Mouse (Mus musculus) left cerebral cortex, postnatal 10 days (tissue): ENCODE data around the gene Lap3. TPM values are rescaled to one million over a fixed set of nuclear protein-coding genes. Genes with fewer than 3 reads are reported as not detected.

Source experiments
- DNase-seq, 2 experiments: peaks; one replicate each; pipeline ENCODE4 v3.0.0; 2021 to 2022; ENCODE audit warnings: low spot score in 2 of 2, mixed read lengths in 1 of 2; ENCODE audit errors: extremely low spot score in 1 of 2
- intact Hi-C: fragments of 180-260 bp; cut with DNase I; formaldehyde crosslinking; loops from one replicate; pipeline ENCODE4 v1.15.1; 2025
- total RNA-seq, 2 experiments: library from RNA; stranded (reverse); gene quantifications; 2 replicates each; pipeline ENCODE4 v1.2.3; 2021

The Lap3 gene
- total RNA-seq, 2 experiments from 2014 or later = 37.3 to 39.5 TPM

GRCm38 (mm10) chr5:45534319-45535098, 41.3 kb downstream of the Lap3 start:
- DNase-seq = peak; percentile 36 to 63
- intact Hi-C loops = loop anchor here (2.0 to 10.0 kb wide), 2 partner anchors 134 to 810 kb away; partner anchors contain the start of gene Ncapg

- no peak for DNase-seq
- intact Hi-C loops = loop anchor here (2.0 to 10.0 kb wide), 2 partner anchors 134 to 810 kb away; partner anchors contain the start of gene Ncapg
These were observed 42.0 kb downstream of the Lap3 start for GRCm38 (mm10) chr5:45535177-45535576.

GRCm38 (mm10) chr5:45539502-45539901, 46.3 kb downstream of the Lap3 start:
- intact Hi-C loops = loop anchor here (10.0 kb wide), 1 partner anchor 805 kb away; no protein-coding TSS in a partner anchor

GRCm38 (mm10) chr5:45543374-45543773, 50.2 kb downstream of the Lap3 start:
- intact Hi-C loops = no loop called here
- DNase-seq = no peak

More at GRCm38 (mm10) chr5:45539502-45539901, 46.3 kb downstream of the Lap3 start:
- no peak for DNase-seq

- no peak for DNase-seq
- intact Hi-C loops = no loop called here
These were observed 56.4 kb downstream of the Lap3 start for GRCm38 (mm10) chr5:45549586-45549985.

Other genes with a start within 250 kb of the Lap3 start
- gene Qdpr, start 43.1 kb upstream of the Lap3 start, total RNA-seq = 10 to 100 TPM; 86.0 to 92.7 TPM
- gene Clrn2, start 39.6 kb upstream of the Lap3 start, total RNA-seq = under 1 TPM in 1 of 2 experiments, not detected in 1; 0.36 TPM
- 10 to 100 TPM; 81.9 to 83.8 TPM for gene Med28, start 26.9 kb downstream of the Lap3 start, total RNA-seq
- gene Fam184b, start 146.2 kb downstream of the Lap3 start, total RNA-seq = 10 to 100 TPM; 20.2 to 22.0 TPM
- 1 to 10 TPM; 1.9 to 2.4 TPM for gene Ncapg, start 176.5 kb downstream of the Lap3 start, total RNA-seq